Mouse (Mus musculus): ENCODE data around the gene Prss48. TPM values are rescaled to one million over a fixed set of nuclear protein-coding genes. Genes with fewer than 3 reads are reported as not detected.

The Prss48 gene
- not detected for total RNA-seq (2021)
- long read RNA-seq, experiment 1, result 0 reads
- long read RNA-seq, experiment 2, result 0 reads

GRCm38 (mm10) chr3:86002423-86002822 lies at the start of gene Prss48:
Gene Prss48, minus strand, starts transcription at chr3:86002491.
- DNase-seq (ENCODE audit: low spot score), result no peak

DNA sequence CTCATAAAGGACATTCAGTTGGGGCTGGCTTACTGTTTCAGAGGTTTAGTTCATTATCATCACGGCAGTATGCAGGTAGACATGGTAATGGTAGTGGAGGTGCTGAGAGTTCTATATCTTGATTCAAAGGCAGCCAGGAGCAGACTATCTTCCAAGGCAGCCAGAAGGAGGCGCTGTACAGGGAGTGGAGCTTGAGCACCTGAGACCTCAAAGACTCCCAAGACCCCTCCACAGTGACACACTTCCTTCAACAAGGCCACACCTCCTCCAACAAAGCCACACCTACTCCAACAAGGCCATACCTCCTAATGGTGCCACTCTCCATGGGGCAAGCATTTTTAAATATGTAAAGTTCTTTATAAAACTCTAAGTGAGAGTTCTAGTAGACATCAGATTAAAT lies 46.8 kb upstream of the Prss48 start:
- DNase-seq (ENCODE audit: low spot score), result no peak

DNA sequence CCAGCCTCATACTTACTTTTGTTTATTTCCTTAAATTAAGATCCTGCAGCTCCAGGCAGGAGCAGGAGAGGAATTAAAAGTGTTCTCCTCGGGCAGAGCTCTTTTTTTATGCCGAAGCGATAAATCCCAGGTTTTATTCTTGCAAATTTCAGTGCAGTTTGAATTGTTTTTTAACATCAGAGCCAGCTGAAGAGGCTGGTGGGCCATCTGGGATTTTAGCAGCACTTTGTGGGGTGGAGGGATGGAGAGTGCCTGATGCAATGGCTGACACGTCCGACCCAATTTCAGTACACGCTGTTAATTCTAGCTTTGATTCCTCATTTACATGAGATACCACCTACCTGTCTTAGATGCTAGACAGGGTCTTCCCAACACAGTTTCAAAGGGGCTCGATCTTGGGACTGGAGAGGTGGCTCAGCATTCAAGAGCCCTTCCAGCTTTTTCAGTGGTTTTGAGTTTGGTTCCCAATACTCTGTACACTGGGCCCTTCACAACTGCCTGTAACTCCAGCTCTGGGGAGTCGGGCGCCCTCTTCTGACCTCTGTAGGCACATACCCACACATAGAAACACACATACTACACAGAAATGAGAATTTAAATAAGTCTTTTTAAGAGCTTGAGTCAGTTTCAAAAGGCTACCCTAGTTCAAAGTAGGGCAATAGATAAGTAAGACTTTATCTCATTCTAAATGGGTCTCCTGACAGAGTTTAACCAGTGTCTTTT lies 45.6 kb upstream of the Prss48 start:
- DNase-seq (ENCODE audit: low spot score), result no peak

DNA sequence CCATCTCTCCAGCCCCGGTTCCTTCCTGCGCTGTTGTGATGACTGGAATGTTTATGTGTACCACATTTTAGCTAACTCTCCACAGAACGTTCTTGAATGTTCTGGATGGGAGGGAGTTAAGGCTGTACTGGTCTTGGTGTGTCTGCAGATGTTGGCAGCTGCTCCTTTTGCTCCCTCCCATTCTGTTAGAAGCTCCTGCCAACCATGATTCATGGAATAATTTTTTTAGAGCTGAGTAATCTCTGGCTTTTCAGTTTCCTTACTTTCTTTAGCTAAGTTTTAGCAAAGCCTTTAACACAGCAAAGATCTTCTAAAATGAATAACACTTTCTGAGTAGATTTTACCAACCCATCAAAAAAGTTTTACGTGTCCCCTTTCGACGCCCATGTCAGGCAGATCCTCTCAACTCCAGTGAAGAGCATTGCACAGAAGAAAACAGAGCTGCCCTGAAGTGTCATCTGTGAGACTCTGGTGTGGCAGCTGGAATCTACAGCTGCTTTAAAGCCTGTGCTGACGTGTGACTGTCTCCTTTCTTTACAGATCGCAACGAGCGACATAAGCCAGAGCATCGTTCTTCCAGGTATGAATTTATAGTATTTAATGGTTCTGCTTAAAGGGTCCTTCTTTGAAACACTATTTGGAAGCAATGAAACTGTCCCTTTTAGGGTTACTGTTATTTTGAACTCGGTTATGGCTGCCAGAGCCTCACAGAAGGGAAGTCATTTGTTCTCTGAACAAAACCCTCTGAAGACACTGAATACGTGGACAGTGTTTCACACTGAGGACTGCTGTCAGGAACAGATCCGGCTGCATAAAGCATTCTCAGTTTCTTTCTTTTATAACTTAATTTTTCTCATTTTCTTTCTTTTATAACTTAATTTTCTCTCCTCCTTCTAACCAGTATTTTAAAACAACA lies 38.3 kb upstream of the Prss48 start:
- peak; percentile 76 for DNase-seq (ENCODE audit: low spot score)

GRCm38 (mm10) chr3:86038648-86039047 lies 36.4 kb upstream of the Prss48 start:
- peak; percentile 79 for DNase-seq (ENCODE audit: low spot score)

GRCm38 (mm10) chr3:86037926-86038484 lies 35.7 kb upstream of the Prss48 start:
- DNase-seq (ENCODE audit: low spot score), result peak; percentile 18

GRCm38 (mm10) chr3:86033455-86034090 lies 31.3 kb upstream of the Prss48 start:
- DNase-seq (ENCODE audit: low spot score), result no peak

- DNase-seq (ENCODE audit: low spot score), result no peak
These were observed 28.3 kb upstream of the Prss48 start for GRCm38 (mm10) chr3:86030566-86030965.

DNA sequence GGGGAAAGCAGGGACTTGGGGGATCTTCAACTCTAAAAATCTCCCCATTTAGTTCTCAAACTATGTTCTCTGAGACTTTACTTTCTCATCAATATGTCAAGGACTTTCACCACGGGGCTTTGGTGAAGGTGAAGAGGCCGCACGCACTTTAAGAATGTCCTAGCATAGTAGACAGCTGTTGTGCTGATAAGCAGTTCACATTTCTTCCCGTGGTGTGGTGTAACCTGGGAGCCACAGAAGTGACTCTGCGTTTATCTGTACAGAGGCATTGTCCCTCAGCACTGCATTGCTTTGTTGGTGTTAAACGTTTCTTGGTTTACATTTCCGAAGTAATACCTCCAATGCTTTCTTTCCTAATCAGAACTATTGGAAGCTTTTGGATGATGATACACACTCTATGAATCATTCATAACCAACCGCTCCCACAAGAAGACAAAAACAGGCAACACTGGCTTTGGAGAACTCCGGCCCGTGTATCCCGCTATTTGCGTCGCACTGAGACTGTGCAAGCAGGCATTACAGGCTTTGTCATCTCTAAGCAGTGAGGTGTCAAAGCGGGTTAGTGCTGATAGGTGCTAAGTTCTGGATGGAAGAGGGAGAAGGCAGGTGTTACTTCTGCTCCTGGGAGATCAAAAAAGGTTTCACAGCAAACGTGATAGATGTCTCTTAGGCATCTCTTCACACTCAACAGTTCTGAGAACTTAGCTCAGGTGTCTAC lies 26.5 kb upstream of the Prss48 start:
- no peak for DNase-seq (ENCODE audit: low spot score)

- DNase-seq (ENCODE audit: low spot score), result no peak
These were observed 23.2 kb upstream of the Prss48 start for GRCm38 (mm10) chr3:86025341-86026137.

DNA sequence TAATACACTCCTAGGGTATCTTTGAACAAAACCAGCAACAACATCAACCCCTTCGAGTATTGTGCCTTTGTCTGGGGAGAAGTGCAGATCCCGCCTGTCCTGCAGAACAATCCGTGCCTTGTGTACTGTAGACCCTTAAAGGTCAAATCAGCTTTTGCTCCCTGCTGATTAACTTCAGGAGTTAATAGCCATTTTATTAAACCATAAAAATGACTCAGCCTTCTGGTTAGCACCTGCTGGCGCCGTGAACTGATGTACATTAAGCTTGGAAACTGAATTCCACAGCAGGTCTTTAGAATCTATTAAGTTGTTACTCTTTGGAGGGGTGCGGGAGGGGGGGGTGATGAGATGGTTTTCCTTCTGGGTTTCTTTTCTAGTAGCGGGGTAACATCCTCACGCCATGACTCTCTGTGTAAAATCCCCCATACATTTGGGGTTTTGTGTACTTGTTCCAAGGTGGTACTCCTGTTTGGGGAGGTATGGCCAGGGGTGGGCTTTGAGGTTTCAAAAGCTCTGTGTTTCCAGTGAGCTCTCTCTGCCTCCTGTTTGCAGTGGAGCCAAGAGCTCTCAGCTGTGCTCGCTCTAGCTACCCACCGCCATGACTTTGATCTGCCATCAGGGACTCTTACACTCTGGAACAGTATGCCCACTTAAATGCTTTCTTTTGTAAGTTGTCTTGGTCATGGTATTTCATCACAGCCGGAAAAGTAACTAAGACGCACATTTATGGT lies 21.9 kb upstream of the Prss48 start:
- DNase-seq (ENCODE audit: low spot score), result no peak

GRCm38 (mm10) chr3:86021651-86022050 lies 19.4 kb upstream of the Prss48 start:
- DNase-seq (ENCODE audit: low spot score), result no peak

GRCm38 (mm10) chr3:86020921-86021650 lies 18.8 kb upstream of the Prss48 start:
- DNase-seq (ENCODE audit: low spot score), result no peak

DNA sequence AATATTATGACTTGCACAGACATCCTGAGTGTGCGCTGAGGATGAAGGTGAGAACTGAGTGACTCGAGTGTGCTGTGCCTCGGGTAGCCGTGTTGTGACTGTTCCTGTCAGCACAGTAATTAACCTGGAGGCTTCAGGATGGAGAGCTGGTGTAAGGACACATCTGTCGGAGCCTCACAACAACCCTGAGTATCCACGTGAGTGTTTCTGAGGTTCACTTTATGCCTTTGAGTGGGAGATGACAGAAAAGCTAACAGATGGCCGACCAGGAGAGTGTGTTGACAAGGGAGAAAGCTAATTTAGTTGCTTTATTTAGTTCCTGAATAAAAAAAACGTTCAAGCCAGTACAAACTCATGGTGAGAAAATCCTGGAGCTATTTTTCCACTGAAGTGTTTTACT lies 15.2 kb upstream of the Prss48 start:
- no peak for DNase-seq (ENCODE audit: low spot score)

DNA sequence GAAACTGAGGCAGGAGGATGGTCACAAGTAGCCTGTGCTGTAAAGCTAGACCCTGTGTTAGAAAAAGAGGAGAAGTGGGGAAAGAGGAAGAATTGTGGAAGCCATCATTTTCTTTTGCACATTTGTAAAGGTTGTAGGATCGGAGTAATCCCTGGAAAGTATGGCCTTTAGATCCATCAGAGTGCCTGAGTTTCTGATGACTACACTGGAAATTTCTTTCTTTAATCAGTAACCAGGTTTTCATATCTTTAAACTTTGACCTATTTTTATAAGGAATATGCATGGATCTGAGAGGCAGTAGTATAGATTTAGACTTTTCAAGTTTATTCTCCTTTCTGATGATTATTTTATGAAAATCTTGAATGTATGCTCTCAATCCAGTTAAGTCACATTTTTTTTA lies 14.7 kb upstream of the Prss48 start:
- DNase-seq (ENCODE audit: low spot score), result no peak

GRCm38 (mm10) chr3:86013837-86014236 lies 11.5 kb upstream of the Prss48 start:
- DNase-seq (ENCODE audit: low spot score), result no peak

DNA sequence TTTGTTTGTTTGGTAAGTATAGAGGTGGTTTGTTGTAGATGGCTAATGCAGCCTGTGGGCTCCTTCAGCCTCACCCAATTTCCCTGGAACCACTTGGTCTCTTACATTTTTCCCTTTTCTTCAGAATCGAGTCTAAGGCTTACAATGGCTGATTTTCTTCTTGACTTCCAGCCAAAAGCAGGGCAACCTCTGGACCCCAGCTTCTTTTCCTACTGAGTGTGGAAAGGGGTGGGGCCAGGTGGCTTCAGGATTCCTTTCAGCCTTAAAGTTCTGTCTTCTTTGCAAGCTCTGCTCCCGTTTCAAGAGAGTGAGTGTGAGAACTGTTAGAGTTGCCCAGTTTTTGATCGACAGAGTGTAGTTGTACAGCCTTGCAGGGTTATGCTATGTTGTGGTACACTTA lies 9.5 kb upstream of the Prss48 start:
- no peak for DNase-seq (ENCODE audit: low spot score)

DNA sequence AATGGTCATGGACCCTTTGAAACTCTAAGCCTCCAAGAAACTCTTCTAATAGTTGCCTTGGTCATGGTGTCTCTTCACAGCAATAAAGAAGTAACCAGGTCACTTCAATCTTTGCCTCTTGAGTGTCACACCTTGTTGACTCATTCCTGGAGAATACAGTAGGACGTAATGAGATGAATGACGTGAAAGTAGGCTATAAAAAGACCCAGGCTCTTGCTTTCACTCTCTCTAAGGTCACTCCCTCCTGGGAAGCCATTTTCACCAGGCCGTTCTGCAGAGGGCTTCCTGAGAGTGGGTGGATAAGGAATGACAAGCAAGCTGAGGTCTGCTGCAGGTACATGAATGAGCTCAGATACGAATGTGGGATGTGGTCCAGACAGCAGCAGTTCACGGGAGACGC lies 9.1 kb upstream of the Prss48 start:
- DNase-seq (ENCODE audit: low spot score), result no peak

DNA sequence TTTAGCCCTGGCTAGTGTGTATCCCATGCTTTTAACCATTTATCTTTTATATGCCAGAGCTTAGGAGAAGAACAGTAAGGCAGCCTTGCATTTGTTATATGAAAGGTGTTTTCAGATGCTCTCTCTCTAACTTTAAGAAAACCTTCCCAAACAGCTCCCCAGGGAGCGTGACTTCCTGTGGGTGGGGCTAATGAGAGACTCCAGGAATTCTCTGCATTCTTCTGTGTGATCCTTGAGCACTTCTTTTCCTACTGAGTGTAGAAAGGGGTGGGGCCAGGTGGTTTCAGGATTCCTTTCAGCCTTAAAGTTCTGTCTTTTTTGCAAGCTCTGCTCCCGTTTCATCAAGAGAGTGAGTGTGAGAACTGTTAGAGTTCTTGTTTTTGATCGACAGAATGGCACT lies 8.3 kb upstream of the Prss48 start:
- DNase-seq (ENCODE audit: low spot score), result no peak

Measured in gastrocnemius, adult 18-20 months (tissue).